Mouse (Mus musculus): Measurements from ENCODE around the gene Cdc42se1.

DNA sequence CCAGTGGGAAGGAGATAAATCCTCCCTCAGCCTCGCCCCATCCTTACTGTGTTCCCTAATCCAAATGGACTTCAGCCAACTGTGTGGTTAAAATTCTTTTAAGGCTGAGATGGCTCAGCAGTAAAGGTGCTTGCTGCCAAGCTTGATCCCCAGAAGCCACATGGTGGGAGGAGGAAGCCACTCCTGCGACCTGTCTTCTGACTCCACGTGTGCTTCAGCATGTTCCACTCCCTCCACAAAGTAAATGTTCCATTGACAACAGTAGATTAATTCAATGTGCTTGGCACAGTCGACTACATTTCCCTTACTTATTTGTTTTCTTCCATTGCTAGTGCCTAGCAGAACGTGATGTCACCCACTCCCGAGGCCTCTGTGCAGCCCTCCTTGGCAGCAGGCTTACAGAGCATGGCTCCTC, 33.8 kb upstream of the Cdc42se1 start:
- TF ChIP-seq CTCF (IDR thresholded peaks at IDR 0.05) (no peak), EP300 (IDR thresholded peaks at IDR 0.05) (no peak)

Measured in lung, postnatal 0 days (tissue).